Mouse (Mus musculus) ES-E14 (cell line): ENCODE data around the gene Mlec.

Source experiments
- CHD2 ChIP-seq: IDR thresholded peaks from 2 replicates; pipeline ENCODE4 v1.6.1; 2014; ENCODE audit warnings: mild to moderate bottlenecking, low read depth, low read length, inconsistent platforms
- HCFC1 ChIP-seq: IDR thresholded peaks from 2 replicates; pipeline ENCODE4 v1.6.1; 2012; ENCODE audit warnings: low read length, inconsistent platforms, borderline replicate concordance; ENCODE audit not compliant: insufficient read depth
- MAFK ChIP-seq: IDR thresholded peaks from 2 replicates; pipeline ENCODE4 v1.6.1; 2014; ENCODE audit warnings: mild to moderate bottlenecking, low read depth, low read length, inconsistent platforms; ENCODE audit not compliant: insufficient read depth
- ZC3H11A ChIP-seq: IDR thresholded peaks from 2 replicates; pipeline ENCODE4 v1.6.1; 2012; ENCODE audit warnings: low read depth, mild to moderate bottlenecking, inconsistent platforms, low read length, borderline replicate concordance

DNA sequence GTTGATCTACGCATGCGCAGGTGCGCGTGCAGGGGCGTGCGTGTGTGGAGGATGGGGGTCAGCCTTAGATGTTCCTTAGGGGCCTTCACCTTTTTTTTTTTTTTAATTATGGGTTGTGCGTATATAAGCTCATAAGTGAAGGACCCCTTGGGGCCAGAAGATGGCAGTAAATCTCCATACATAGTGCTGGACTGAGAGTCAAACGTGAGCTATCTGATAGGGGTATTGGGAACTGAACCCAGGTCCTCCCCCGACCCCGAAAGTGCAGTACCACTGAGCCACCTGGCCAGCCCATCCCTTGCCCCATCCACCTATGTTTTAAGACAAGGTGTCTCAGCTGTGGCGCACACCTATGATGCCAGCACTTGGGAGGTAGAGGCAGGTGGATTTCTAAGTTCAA is 21.6 kb upstream of the Mlec start:
- TF ChIP-seq ZC3H11A (0 out of 2 replicates have a peak, but pooled peaks have one; percentile 15), HCFC1 (no peak), CHD2 (no peak), MAFK (no peak)
